Mouse (Mus musculus) heart, postnatal 0 days (tissue): ENCODE measurements around the gene Egfl8. TPM values are rescaled to one million over a fixed set of nuclear protein-coding genes. Genes with fewer than 3 reads are reported as not detected.

Experiments
- ATAC-seq: fragments of 200-750 bp; cut with Nextera tagmentation; 2 replicates; pipeline ENCODE4 v1.8.0; 2017; ENCODE audit warnings: low read depth, moderate number of reproducible peaks, moderate library complexity; ENCODE audit not compliant: insufficient read depth
- DNase-seq: peaks from one replicate; pipeline ENCODE4 v3.0.0-alpha.2; 2016; ENCODE audit warnings: low spot score
- H3K27ac ChIP-seq: fragments of 300-500 bp; sonication (generic); 2 replicates; pipeline ENCODE4 v1.5.1; 2014; ENCODE audit warnings: low read depth, mild to moderate bottlenecking
- H3K27me3 ChIP-seq: fragments of 300-500 bp; sonication (generic); 2 replicates; pipeline ENCODE4 v1.6.1; 2014; ENCODE audit warnings: low read length, mixed read lengths; ENCODE audit not compliant: control insufficient read depth, insufficient read depth
- H3K36me3 ChIP-seq: fragments of 300-500 bp; sonication (generic); replicated peaks from 2 replicates; pipeline ENCODE4 v1.6.1; 2014; ENCODE audit warnings: low read length, mixed read lengths; ENCODE audit not compliant: control insufficient read depth, insufficient read depth
- H3K4me1 ChIP-seq: fragments of 300-500 bp; sonication (generic); 2 replicates; pipeline ENCODE4 v1.6.1; 2014; ENCODE audit warnings: antibody characterized with exemption; ENCODE audit not compliant: control insufficient read depth, insufficient read depth
- H3K4me2 ChIP-seq: fragments of 300-500 bp; sonication (generic); 2 replicates; pipeline ENCODE4 v1.6.1; 2014; ENCODE audit warnings: low read depth, mild to moderate bottlenecking, low read length, moderate library complexity
- H3K4me3 ChIP-seq: fragments of 300-500 bp; sonication (generic); 2 replicates; pipeline ENCODE4 v1.5.1; 2014; ENCODE audit warnings: low read depth, low read length
- H3K9ac ChIP-seq: fragments of 300-500 bp; sonication (generic); replicated peaks from 2 replicates; pipeline ENCODE4 v1.6.1; 2014; ENCODE audit warnings: low read depth, low read length, mixed read lengths
- H3K9me3 ChIP-seq: fragments of 300-500 bp; sonication (generic); replicated peaks from 2 replicates; pipeline ENCODE4 v1.6.1; 2016; ENCODE audit warnings: low read length; ENCODE audit not compliant: control insufficient read depth
- CTCF ChIP-seq: IDR thresholded peaks from 2 replicates; pipeline ENCODE4 v1.5.1; 2016; ENCODE audit warnings: antibody characterized with exemption, control low read depth, low read depth
- EP300 ChIP-seq: IDR thresholded peaks from 2 replicates; pipeline ENCODE4 v1.6.1; 2016; ENCODE audit warnings: antibody characterized with exemption, low read depth
- WGBS: fragments of 180-500 bp; shearing (Covaris S2); extraction: QIAGEN DNeasy Blood & Tissue Kit; methylation state at CpG from one replicate; pipeline ENCODE4 v1.1.7; 2014; 5-methylcytosine and 5-hydroxymethylcytosine counted together
- polyA plus RNA-seq: library from polyadenylated mRNA; unstranded; fragments of >200 nt; fragmentation: Nextera tagmentation; extraction: Ambion mirVana; gene quantifications from 2 replicates; pipeline ENCODE4 v1.2.1, GENCODE M21; 2015
- total RNA-seq: library from RNA; depleted of rRNA; stranded (reverse); fragments of >200 nt; gene quantifications from 2 replicates; pipeline ENCODE4 v1.2.3, GENCODE M21; 2014; ENCODE audit warnings: low replicate concordance

Gene Egfl8
- total and polyA plus RNA-seq, 2 experiments from 2014 or later = 0.15 to 0.97 TPM

GRCm38 (mm10) chr17:34613830-34614229, 1.9 kb downstream of the Egfl8 start:
- Histone ChIP-seq H3K4me1 (no peaks in the 10 kb centered on the region; the same call in 1 of the 2 replicates), H3K27me3 (no peaks in the 10 kb centered on the region), H3K4me3 (no peak overlapping the region), H3K27ac (no peak overlapping the region), H3K36me3 (peaks cover 55% of the 10 kb centered on the region), H3K4me2 (no peak overlapping the region), H3K9ac (no peak overlapping the region), H3K9me3 (no peaks in the 10 kb centered on the region)
- ATAC-seq (no peak), DNase-seq (no peak)
- WGBS = 81% methylated on average over 10 of the region's 10 CpGs
- TF ChIP-seq CTCF (no peak), EP300 (no peak)

DNA sequence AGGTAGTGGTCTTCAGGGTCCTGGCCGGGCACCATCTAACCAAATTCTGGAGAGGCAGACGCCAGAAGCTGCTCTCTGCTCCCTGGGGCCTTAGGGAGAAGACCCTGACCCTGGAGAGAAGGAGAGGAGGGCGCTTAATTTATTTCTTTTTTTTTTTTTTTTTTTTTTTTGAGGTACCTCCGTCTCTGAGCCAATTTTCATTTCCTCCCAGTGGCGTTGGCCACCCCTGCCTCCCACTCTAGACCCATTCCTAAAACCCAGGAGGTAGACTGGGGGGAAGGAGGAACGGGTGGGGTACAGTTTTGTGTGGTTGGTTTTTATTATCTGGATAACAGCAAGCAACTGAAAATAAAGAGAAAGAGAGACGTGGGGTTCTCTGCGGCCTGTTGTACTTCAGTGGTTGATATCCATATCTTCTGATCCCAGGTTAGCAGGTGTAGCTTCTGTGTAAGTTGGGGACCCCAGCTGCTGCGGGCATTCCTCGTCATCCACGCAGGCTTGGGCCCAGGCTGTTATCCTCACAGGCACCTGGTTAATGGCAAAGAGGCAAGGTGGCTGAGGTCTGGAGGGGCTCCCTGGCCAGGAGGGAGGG, 2.6 kb downstream of the Egfl8 start:
- no peaks in the 10 kb centered on the region for H3K27me3 ChIP-seq
- ATAC-seq = no peak
- H3K4me2 ChIP-seq = no peak overlapping the region
- no peak for DNase-seq
- no peak overlapping the region for H3K4me3 ChIP-seq
- 82% methylated on average over 11 of the region's 11 CpGs for WGBS
- TF ChIP-seq EP300 (no peak), CTCF (no peak)
- H3K9me3 ChIP-seq = no peaks in the 10 kb centered on the region
- H3K36me3 ChIP-seq = peaks cover 55% of the 10 kb centered on the region
- no peak overlapping the region for H3K27ac ChIP-seq
- H3K9ac ChIP-seq = no peak overlapping the region
- H3K4me1 ChIP-seq = no peaks in the 10 kb centered on the region; the same call in 1 of the 2 replicates

DNA sequence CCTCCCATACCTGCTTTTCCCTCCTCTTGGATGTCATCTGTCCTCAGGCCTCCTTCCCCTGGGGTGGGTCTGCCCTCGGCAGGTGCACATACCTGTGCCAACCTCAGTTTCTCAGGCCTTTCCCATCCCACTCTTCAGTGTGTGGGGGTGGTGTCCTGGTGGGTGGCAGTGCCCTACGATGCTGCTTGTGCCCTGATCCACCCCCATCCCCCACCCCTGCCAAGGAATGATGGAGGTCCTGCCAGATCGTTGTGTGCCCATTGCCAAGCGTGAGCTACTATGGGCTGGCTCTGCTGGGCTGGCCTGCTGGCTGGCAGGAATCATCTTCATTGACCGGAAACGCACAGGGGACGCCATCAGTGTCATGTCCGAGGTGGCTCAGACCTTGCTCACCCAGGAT, 4.7 kb downstream of the Egfl8 start:
- Histone ChIP-seq H3K27me3 (no peaks in the 10 kb centered on the region), H3K4me3 (no peak overlapping the region), H3K4me2 (no peak overlapping the region), H3K4me1 (peaks cover 10% of the 10 kb centered on the region), H3K9ac (no peak overlapping the region), H3K9me3 (no peaks in the 10 kb centered on the region), H3K27ac (no peak overlapping the region), H3K36me3 (peaks cover 51% of the 10 kb centered on the region)
- ATAC-seq (no peak), DNase-seq (no peak)
- WGBS = 89% methylated on average over 8 of the region's 8 CpGs
- TF ChIP-seq EP300 (no peak), CTCF (no peak)

DNA sequence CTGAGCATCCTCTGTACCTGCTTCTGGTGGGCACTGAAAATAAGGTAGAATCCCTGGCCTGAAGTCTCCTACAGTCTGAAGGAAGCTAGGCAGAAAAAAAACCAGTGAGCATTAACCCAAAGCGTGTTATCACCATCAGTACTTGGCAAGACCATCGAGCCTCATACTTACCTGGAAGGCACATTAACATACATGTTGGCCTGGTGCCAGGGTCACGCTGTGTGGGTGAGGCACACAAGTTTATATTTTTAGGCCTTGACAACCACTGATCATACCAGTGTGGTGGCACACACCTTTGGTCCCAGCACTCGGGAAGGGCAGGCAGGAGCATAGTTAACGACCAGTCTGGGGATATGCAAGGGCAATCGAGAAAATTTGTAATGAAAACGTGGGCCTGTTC, 7.8 kb downstream of the Egfl8 start:
- Histone ChIP-seq H3K4me1 (peaks cover 17% of the 10 kb centered on the region), H3K9ac (no peak overlapping the region), H3K4me3 (no peak overlapping the region), H3K27ac (no peak overlapping the region), H3K9me3 (no peaks in the 10 kb centered on the region), H3K27me3 (no peaks in the 10 kb centered on the region), H3K36me3 (peaks cover 28% of the 10 kb centered on the region), H3K4me2 (no peak overlapping the region)
- 67% methylated on average over 7 of the region's 7 CpGs for WGBS
- DNase-seq (no peak), ATAC-seq (no peak)
- TF ChIP-seq CTCF = no peak
- no peak for TF ChIP-seq EP300

DNA sequence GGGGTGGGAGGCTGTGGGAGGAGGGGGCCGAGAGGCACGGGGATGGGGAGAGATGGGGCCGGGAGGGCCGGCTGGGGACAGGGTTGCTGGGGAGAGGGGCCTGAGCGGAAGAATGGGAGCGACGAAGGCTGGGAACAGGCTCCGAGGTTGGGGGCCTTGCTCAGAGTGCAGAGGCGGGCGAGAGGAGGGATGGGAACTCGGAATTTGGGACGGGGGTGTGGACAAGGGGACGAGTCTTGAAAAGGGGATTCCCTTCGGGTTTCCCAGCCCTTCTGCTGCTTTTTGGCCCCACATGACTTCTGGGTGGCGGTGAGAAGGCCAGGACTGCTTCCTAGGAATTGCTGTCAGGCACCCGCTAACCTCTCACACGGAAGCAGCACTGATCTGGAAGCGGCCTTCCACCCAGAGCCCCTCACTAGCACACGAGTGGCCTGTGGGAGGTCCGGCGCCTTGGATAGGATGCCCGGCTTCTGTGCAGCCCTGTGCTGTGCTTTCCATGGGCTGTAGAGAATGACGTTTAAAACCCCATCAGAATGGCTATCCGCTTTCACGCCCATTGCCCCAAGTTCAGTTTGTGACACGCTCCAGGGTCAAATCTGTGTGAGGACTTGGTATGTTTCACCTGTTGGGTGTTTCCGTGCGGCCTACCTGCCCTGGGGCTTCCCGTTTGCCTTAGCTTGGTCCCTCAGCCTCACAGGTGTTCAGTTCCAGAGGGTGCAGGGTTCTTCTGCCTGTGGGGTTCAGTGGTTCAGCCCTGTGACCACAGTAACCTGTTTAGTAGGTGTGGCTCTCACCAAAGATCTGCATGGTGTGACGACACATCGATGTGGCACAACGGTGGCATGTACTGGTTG, 9.4 kb downstream of the Egfl8 start:
- H3K27ac ChIP-seq = peak overlapping the region; percentile 95
- no peak for TF ChIP-seq CTCF
- TF ChIP-seq EP300 = no peak
- H3K4me2 ChIP-seq = peak overlapping the region; percentile 98
- peaks cover 22% of the 10 kb centered on the region for H3K4me1 ChIP-seq
- WGBS = 15% methylated on average over 31 of the region's 32 CpGs
- H3K36me3 ChIP-seq = peaks cover 18% of the 10 kb centered on the region
- ATAC-seq = no peak
- peak overlapping the region; percentile 84 for H3K9ac ChIP-seq
- H3K27me3 ChIP-seq = no peaks in the 10 kb centered on the region
- H3K4me3 ChIP-seq = peak overlapping the region; percentile 70
- H3K9me3 ChIP-seq = no peaks in the 10 kb centered on the region
- no peak for DNase-seq
